Mouse (Mus musculus) cerebellum, adult 2 months (tissue): ENCODE measurements at regions not wholly inside any gene's neighbourhood (a gene's known extent, or its start where the extent isn't known, plus 50 kb on each side); places are given as distances from the start of the nearest gene placed in this dataset.

Source experiments
- CTCF ChIP-seq: fragments of 200-500 bp; IDR thresholded peaks from 2 replicates; pipeline ENCODE4 v1.5.1; 2011; ENCODE audit warnings: low read depth, mild to moderate bottlenecking, control low read depth, low read length, moderate library complexity, borderline replicate concordance; ENCODE audit not compliant: insufficient read depth
- POLR2A ChIP-seq: fragments of 200-500 bp; IDR thresholded peaks from 2 replicates; pipeline ENCODE4 v1.6.1; 2011; ENCODE audit warnings: low read length, control low read depth, borderline replicate concordance; ENCODE audit not compliant: insufficient read depth

DNA sequence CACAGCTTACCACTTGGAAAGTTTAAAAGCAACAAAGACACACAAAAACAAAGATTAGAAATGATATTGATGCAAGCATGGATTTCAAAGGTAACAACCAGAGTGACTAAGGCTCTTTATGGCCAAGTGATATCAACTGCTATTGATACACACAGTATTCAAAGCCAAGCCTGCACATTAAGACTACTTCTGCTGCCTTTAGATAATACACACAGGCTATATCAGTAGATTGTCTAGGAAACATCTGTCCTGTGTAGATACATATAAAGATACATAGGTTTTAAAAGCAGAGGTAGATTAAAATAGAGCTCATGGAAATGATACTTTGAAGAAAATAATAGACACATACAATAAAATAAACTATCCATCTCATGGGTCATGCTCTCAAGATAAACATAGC is 1111.6 kb downstream of the Diaph3 start:
- no peak for TF ChIP-seq POLR2A
- no peak for TF ChIP-seq CTCF
